Mouse (Mus musculus): ENCODE data around the gene Ano6.

DNA sequence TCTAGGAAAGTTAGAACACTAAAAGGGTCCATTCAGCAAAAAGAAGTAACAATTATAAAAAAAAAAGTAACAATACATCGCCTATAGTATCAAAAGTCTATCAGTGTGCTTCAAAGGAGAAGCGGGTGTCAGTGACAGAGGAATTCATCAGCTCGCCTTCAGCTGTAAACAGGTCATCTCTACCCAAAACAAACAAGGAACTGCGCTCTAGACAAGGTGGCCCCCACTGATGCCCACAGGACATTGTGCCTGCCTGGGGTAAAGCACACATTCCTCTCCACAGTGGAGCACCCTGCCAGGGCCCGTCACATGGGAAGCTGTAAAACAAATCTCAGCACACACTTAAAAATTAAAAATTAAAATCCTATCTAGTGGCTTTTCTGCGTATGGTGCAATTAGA lies 179.0 kb downstream of the Ano6 start:
- TF ChIP-seq CTCF (IDR thresholded peaks at IDR 0.05) (no peak), EP300 (IDR thresholded peaks at IDR 0.05) (no peak)
